In genomic region chr7:99401373-99401772, GRCm38 (mm10) we compare ENCODE assay signal across 13 mouse cellular contexts. TPM values are rescaled to one million over a fixed set of nuclear protein-coding genes. Genes with fewer than 3 reads are reported as not detected.
DNase-seq lines count a peak whose midpoint lies in the region; ATAC-seq and TF ChIP-seq lines count a peak whose summit lies in the region.
"Had no signal": no experiment of that assay in that cellular context is flagged by ENCODE, and none has a peak within 500 bp of the region (broad histone marks: within the 10 kb centered on the region; RNA-seq: fewer than 3 reads in every experiment).

No protein-coding gene starts in this region.

- H3K4me3 ChIP-seq in forebrain, embryonic 10.5 days = no peak overlapping the region
- no peak overlapping the region for H3K4me3 ChIP-seq in forebrain, embryonic 16.5 days (replicated peaks; ENCODE audit: low read length)
- H3K4me3 ChIP-seq in lung, embryonic 14.5 days (ENCODE audit: low read depth, low read length) = no peak overlapping the region
- H3K4me3 ChIP-seq in embryonic facial prominence, embryonic 15.5 days (replicated peaks) = no peak overlapping the region
- no peak overlapping the region for H3K4me3 ChIP-seq in kidney, embryonic 14.5 days (ENCODE audit: low read length)
- H3K4me3 ChIP-seq: hindbrain, embryonic 12.5 days had no signal

- peaks cover 59% of the 10 kb centered on the region for H3K4me1 ChIP-seq in forebrain, embryonic 10.5 days
- no peaks in the 10 kb centered on the region for H3K4me1 ChIP-seq in forebrain, embryonic 16.5 days (replicated peaks; ENCODE audit: control insufficient read depth, insufficient read depth, low read length)
- peaks cover 4% of the 10 kb centered on the region; the same call in 1 of the 2 replicates for H3K4me1 ChIP-seq in lung, embryonic 14.5 days (ENCODE audit: insufficient read depth)
- H3K4me1 ChIP-seq in embryonic facial prominence, embryonic 15.5 days = peaks cover 14% of the 10 kb centered on the region
- peaks cover 6% of the 10 kb centered on the region; the same call in 1 of the 2 replicates for H3K4me1 ChIP-seq in kidney, embryonic 14.5 days (ENCODE audit: control insufficient read depth, insufficient read depth, low read length)

- 80% methylated on average over 8 of the region's 8 CpGs for WGBS in forebrain, embryonic 10.5 days
- WGBS in forebrain, embryonic 16.5 days = 89% methylated on average over 8 of the region's 8 CpGs
- 42% methylated on average over 8 of the region's 8 CpGs for WGBS in lung, embryonic 14.5 days
- WGBS in embryonic facial prominence, embryonic 15.5 days = 42% methylated on average over 8 of the region's 8 CpGs
- 64% methylated on average over 8 of the region's 8 CpGs for WGBS in kidney, embryonic 14.5 days

- peaks cover 4% of the 10 kb centered on the region; the same call in 1 of the 2 replicates for H3K36me3 ChIP-seq in forebrain, embryonic 10.5 days (replicated peaks)
- H3K36me3 ChIP-seq in forebrain, embryonic 16.5 days (ENCODE audit: control insufficient read depth, insufficient read depth) = 0 out of 2 replicates have a peak, but pooled peaks cover 4% of the 10 kb centered on the region
- H3K36me3 ChIP-seq in lung, embryonic 14.5 days (ENCODE audit: insufficient read depth) = peaks cover 3% of the 10 kb centered on the region; the same call in 1 of the 2 replicates
- H3K36me3 ChIP-seq in embryonic facial prominence, embryonic 15.5 days = no peaks in the 10 kb centered on the region
- H3K36me3 ChIP-seq in kidney, embryonic 14.5 days (ENCODE audit: control insufficient read depth, insufficient read depth, low read length) = no peaks in the 10 kb centered on the region

- H3K4me2 ChIP-seq in forebrain, embryonic 16.5 days (ENCODE audit: low read length) = no peak overlapping the region
- no peak overlapping the region for H3K4me2 ChIP-seq in lung, embryonic 14.5 days
- no peak overlapping the region for H3K4me2 ChIP-seq in embryonic facial prominence, embryonic 15.5 days (replicated peaks)
- no peak overlapping the region for H3K4me2 ChIP-seq in kidney, embryonic 14.5 days (replicated peaks; ENCODE audit: low read depth, low read length)
- H3K4me2 ChIP-seq: hindbrain, embryonic 12.5 days had no signal

- no peaks in the 10 kb centered on the region for H3K9me3 ChIP-seq in forebrain, embryonic 10.5 days
- no peaks in the 10 kb centered on the region for H3K9me3 ChIP-seq in forebrain, embryonic 16.5 days (ENCODE audit: control insufficient read depth, low read length)
- H3K9me3 ChIP-seq in lung, embryonic 14.5 days (ENCODE audit: low read depth, low read length) = no peaks in the 10 kb centered on the region
- no peaks in the 10 kb centered on the region for H3K9me3 ChIP-seq in embryonic facial prominence, embryonic 15.5 days (replicated peaks)
- no peaks in the 10 kb centered on the region for H3K9me3 ChIP-seq in kidney, embryonic 14.5 days (ENCODE audit: control insufficient read depth, low read length)
- H3K9me3 ChIP-seq: hindbrain, embryonic 12.5 days had no signal

- no peak for DNase-seq in forebrain, embryonic 10.5 days (ENCODE audit: extremely low spot score, low spot score)
- peak; percentile 73 for DNase-seq in lung, embryonic 14.5 days
- no peak for DNase-seq in lung, adult 18-20 months
- peak; percentile 44 for DNase-seq in mesoderm, embryonic 11.5 days (ENCODE audit: low read depth, low spot score)
- DNase-seq: adrenal gland, postnatal 10 days; cerebellum, adult 2 months; right cerebral cortex, postnatal 4 days had no signal

- no peak for TF ChIP-seq CTCF in lung, embryonic 14.5 days (IDR thresholded peaks at IDR 0.05; ENCODE audit: low read depth)

- peak overlapping the region; percentile 58 for H3K27ac ChIP-seq in forebrain, embryonic 10.5 days
- no peak overlapping the region for H3K27ac ChIP-seq in forebrain, embryonic 16.5 days (ENCODE audit: low read length)
- H3K27ac ChIP-seq in lung, embryonic 14.5 days (ENCODE audit: low read depth) = peak overlapping the region; percentile 32; the same call in 1 of the 2 replicates
- H3K27ac ChIP-seq in embryonic facial prominence, embryonic 15.5 days (replicated peaks) = peak overlapping the region; percentile 51
- no peak overlapping the region for H3K27ac ChIP-seq in kidney, embryonic 14.5 days (ENCODE audit: low read depth, low read length)
- H3K27ac ChIP-seq: hindbrain, embryonic 12.5 days had no signal

- ATAC-seq in forebrain, embryonic 16.5 days = no peak
- ATAC-seq in lung, embryonic 14.5 days (ENCODE audit: insufficient read depth) = peak; percentile 77
- ATAC-seq in embryonic facial prominence, embryonic 15.5 days (ENCODE audit: insufficient number of reproducible peaks, low FRiP score, low TSS enrichment, low read depth) = peak; percentile 64; the same call in 1 of the 2 replicates
- ATAC-seq in erythroid progenitor cell, adult 5-6 weeks (replicated peaks; ENCODE audit: low FRiP score, poor library complexity, severe bottlenecking) = no peak
- no peak for ATAC-seq in kidney, embryonic 14.5 days (ENCODE audit: low FRiP score, low TSS enrichment)

- no peaks in the 10 kb centered on the region for H3K27me3 ChIP-seq in forebrain, embryonic 10.5 days (ENCODE audit: poor library complexity, severe bottlenecking)
- H3K27me3 ChIP-seq in forebrain, embryonic 16.5 days (replicated peaks; ENCODE audit: control insufficient read depth, insufficient read depth, low read length) = no peaks in the 10 kb centered on the region
- no peaks in the 10 kb centered on the region for H3K27me3 ChIP-seq in lung, embryonic 14.5 days (ENCODE audit: insufficient read depth, low read length)
- no peaks in the 10 kb centered on the region for H3K27me3 ChIP-seq in embryonic facial prominence, embryonic 15.5 days
- no peaks in the 10 kb centered on the region for H3K27me3 ChIP-seq in kidney, embryonic 14.5 days (ENCODE audit: control insufficient read depth, insufficient read depth, low read length)
- H3K27me3 ChIP-seq: hindbrain, embryonic 12.5 days had no signal

- H3K9ac ChIP-seq in forebrain, embryonic 16.5 days (replicated peaks; ENCODE audit: low read depth, low read length) = no peak overlapping the region
- H3K9ac ChIP-seq in lung, embryonic 14.5 days = no peak overlapping the region
- H3K9ac ChIP-seq in embryonic facial prominence, embryonic 15.5 days = no peak overlapping the region
- no peak overlapping the region for H3K9ac ChIP-seq in kidney, embryonic 14.5 days (ENCODE audit: low read depth, low read length)
- H3K9ac ChIP-seq: hindbrain, embryonic 12.5 days had no signal

RNA-seq across cellular contexts. Expression of gene Gdpd5, which starts 20.2 kb away (rescaled TPM):
- 12.7 and 15.9 TPM in 2 replicates for polyA plus RNA-seq in forebrain, embryonic 10.5 days (2016; fragmentation: Nextera tagmentation; extraction: Ambion mirVana)
- 45.2 and 48.0 TPM in 2 replicates for polyA plus RNA-seq in forebrain, embryonic 16.5 days (2015; fragmentation: Nextera tagmentation; extraction: Ambion mirVana)
- polyA plus RNA-seq in lung, embryonic 14.5 days (2014; fragmentation: Nextera tagmentation; extraction: Ambion mirVana) = 20.2 and 21.8 TPM in 2 replicates
- 15.1 and 17.5 TPM in 2 replicates for polyA plus RNA-seq in embryonic facial prominence, embryonic 15.5 days (2015; fragmentation: Nextera tagmentation; extraction: Ambion mirVana)
- total RNA-seq in erythroid progenitor cell, adult 5-6 weeks (2015; ENCODE audit: low replicate concordance) = not detected in 2 replicates
- total RNA-seq in erythroid progenitor cell, adult 5-6 weeks (2017; ENCODE audit: low replicate concordance) = not detected in 2 replicates
- polyA plus RNA-seq in kidney, embryonic 14.5 days (2014; fragmentation: Nextera tagmentation; extraction: Ambion mirVana) = 12.1 and 15.4 TPM in 2 replicates

RNA-seq across cellular contexts. Expression of gene Serpinh1, which starts 48.3 kb away (rescaled TPM):
- polyA plus RNA-seq in forebrain, embryonic 10.5 days (2016; fragmentation: Nextera tagmentation; extraction: Ambion mirVana) = 825 and 923 TPM in 2 replicates
- 201 and 257 TPM in 2 replicates for polyA plus RNA-seq in forebrain, embryonic 16.5 days (2015; fragmentation: Nextera tagmentation; extraction: Ambion mirVana)
- polyA plus RNA-seq in lung, embryonic 14.5 days (2014; fragmentation: Nextera tagmentation; extraction: Ambion mirVana) = 663 and 691 TPM in 2 replicates
- 2,130 and 2,205 TPM in 2 replicates for polyA plus RNA-seq in embryonic facial prominence, embryonic 15.5 days (2015; fragmentation: Nextera tagmentation; extraction: Ambion mirVana)
- 1.1 TPM in 1 of 2 replicates, not detected in the other for total RNA-seq in erythroid progenitor cell, adult 5-6 weeks (2015; ENCODE audit: low replicate concordance)
- 1.4 and 1.5 TPM in 2 replicates for total RNA-seq in erythroid progenitor cell, adult 5-6 weeks (2017; ENCODE audit: low replicate concordance)
- 459 and 599 TPM in 2 replicates for polyA plus RNA-seq in kidney, embryonic 14.5 days (2014; fragmentation: Nextera tagmentation; extraction: Ambion mirVana)
- total RNA-seq: megakaryocyte-erythroid progenitor cell, adult 5-6 weeks had no signal

Comparison
In these comparisons a context has a peak if more than half of its experiments do, and no peak if none do; other contexts are left out.
1. DNase-seq: peak in lung, embryonic 14.5 days (single experiment) and mesoderm, embryonic 11.5 days (single experiment); none in forebrain, embryonic 10.5 days (single experiment) and lung, adult 18-20 months (0 of 2).
2. H3K27ac ChIP-seq: peak in forebrain, embryonic 10.5 days (single experiment), lung, embryonic 14.5 days (single experiment) and embryonic facial prominence, embryonic 15.5 days (single experiment); none in forebrain, embryonic 16.5 days (single experiment) and kidney, embryonic 14.5 days (single experiment).
3. ATAC-seq: peak in lung, embryonic 14.5 days (single experiment) and embryonic facial prominence, embryonic 15.5 days (single experiment); none in forebrain, embryonic 16.5 days (single experiment), erythroid progenitor cell, adult 5-6 weeks (single experiment) and kidney, embryonic 14.5 days (single experiment).